In genomic region chr13:28545797-28546196, GRCm38 (mm10) we compare ENCODE assay signal across 15 mouse cellular contexts.
DNase-seq lines count a peak whose midpoint lies in the region; ATAC-seq and TF ChIP-seq lines count a peak whose summit lies in the region.
"Had no signal": no experiment of that assay in that cellular context is flagged by ENCODE, and none has a peak within 500 bp of the region (broad histone marks: within the 10 kb centered on the region; RNA-seq: fewer than 3 reads in every experiment).

No protein-coding gene starts in this region.

- no peak for DNase-seq in hindbrain, embryonic 11.5 days (ENCODE audit: low spot score)
- no peak for DNase-seq in hindbrain, embryonic 10.5 days (ENCODE audit: low spot score)
- no peak for DNase-seq in embryonic facial prominence, embryonic 10.5 days (ENCODE audit: low spot score)
- no peak for DNase-seq in hindbrain, postnatal 0 days (ENCODE audit: low spot score)
- no peak for DNase-seq in urinary bladder, postnatal 36 days (ENCODE audit: low spot score in 2 of 2)
- DNase-seq in cerebellum, postnatal 4 days (ENCODE audit: low spot score in 2 of 2): no peak
- DNase-seq: cerebellum, postnatal 14 days; heart, adult 11 months; heart, postnatal 4 days; liver, embryonic 13.5 days; right cerebral cortex, postnatal 4 days; thymus, adult 18-20 months had no signal

- H3K27ac ChIP-seq in hindbrain, embryonic 11.5 days (ENCODE audit: low read depth, low read length): no peak overlapping the region
- H3K27ac ChIP-seq in hindbrain, embryonic 10.5 days: no peak overlapping the region
- H3K27ac ChIP-seq in embryonic facial prominence, embryonic 10.5 days (replicated peaks): peak overlapping the region; percentile 83; the same call in 1 of the 2 replicates
- H3K27ac ChIP-seq in hindbrain, postnatal 0 days: peak overlapping the region; percentile 37; the same call in 1 of the 2 replicates
- H3K27ac ChIP-seq in midbrain, embryonic 13.5 days: peak overlapping the region; percentile 86; the same call in 1 of the 2 replicates
- H3K27ac ChIP-seq: liver, embryonic 13.5 days had no signal

- H3K4me1 ChIP-seq in hindbrain, embryonic 11.5 days (replicated peaks; ENCODE audit: control insufficient read depth, insufficient read depth, low read length): 0 out of 2 replicates have a peak, but pooled peaks cover 4% of the 10 kb centered on the region
- H3K4me1 ChIP-seq in hindbrain, embryonic 10.5 days (replicated peaks): peaks cover 29% of the 10 kb centered on the region
- H3K4me1 ChIP-seq in embryonic facial prominence, embryonic 10.5 days: peaks cover 35% of the 10 kb centered on the region
- peaks cover 10% of the 10 kb centered on the region; the same call in 1 of the 2 replicates for H3K4me1 ChIP-seq in hindbrain, postnatal 0 days (ENCODE audit: insufficient read depth, low read length)
- peaks cover 23% of the 10 kb centered on the region for H3K4me1 ChIP-seq in midbrain, embryonic 13.5 days (replicated peaks)

- H3K9me3 ChIP-seq in hindbrain, embryonic 11.5 days (ENCODE audit: control insufficient read depth, low read length): no peaks in the 10 kb centered on the region
- no peaks in the 10 kb centered on the region for H3K9me3 ChIP-seq in hindbrain, embryonic 10.5 days
- H3K9me3 ChIP-seq in embryonic facial prominence, embryonic 10.5 days: no peaks in the 10 kb centered on the region
- no peaks in the 10 kb centered on the region for H3K9me3 ChIP-seq in hindbrain, postnatal 0 days (ENCODE audit: low read length)
- peaks cover 2% of the 10 kb centered on the region; the same call in 1 of the 2 replicates for H3K9me3 ChIP-seq in midbrain, embryonic 13.5 days
- H3K9me3 ChIP-seq: liver, embryonic 13.5 days had no signal

- H3K4me2 ChIP-seq in hindbrain, embryonic 11.5 days (replicated peaks; ENCODE audit: low read depth, low read length): no peak overlapping the region
- H3K4me2 ChIP-seq in hindbrain, postnatal 0 days (ENCODE audit: low read depth, low read length): no peak overlapping the region
- H3K4me2 ChIP-seq in midbrain, embryonic 13.5 days (replicated peaks): no peak overlapping the region
- H3K4me2 ChIP-seq: liver, embryonic 13.5 days had no signal

- H3K36me3 ChIP-seq in hindbrain, embryonic 11.5 days (ENCODE audit: control insufficient read depth, insufficient read depth, low read length): no peaks in the 10 kb centered on the region
- 0 out of 2 replicates have a peak, but pooled peaks cover 6% of the 10 kb centered on the region for H3K36me3 ChIP-seq in hindbrain, embryonic 10.5 days
- peaks cover 10% of the 10 kb centered on the region; the same call in 1 of the 2 replicates for H3K36me3 ChIP-seq in embryonic facial prominence, embryonic 10.5 days (replicated peaks)
- H3K36me3 ChIP-seq in hindbrain, postnatal 0 days (ENCODE audit: insufficient read depth, low read length): no peaks in the 10 kb centered on the region
- H3K36me3 ChIP-seq in midbrain, embryonic 13.5 days: no peaks in the 10 kb centered on the region
- H3K36me3 ChIP-seq: liver, embryonic 13.5 days had no signal

- no peak for TF ChIP-seq CTCF in hindbrain, postnatal 0 days (IDR thresholded peaks at IDR 0.05; ENCODE audit: low read depth)

- peak; percentile 25; the same call in 1 of the 2 replicates for ATAC-seq in hindbrain, embryonic 11.5 days (ENCODE audit: low FRiP score)
- ATAC-seq in hindbrain, postnatal 0 days: peak; percentile 43; the same call in 1 of the 2 replicates
- peak; percentile 35 for ATAC-seq in midbrain, embryonic 13.5 days
- ATAC-seq in megakaryocyte-erythroid progenitor cell, adult 5-6 weeks (replicated peaks; ENCODE audit: low FRiP score, low TSS enrichment, poor library complexity, severe bottlenecking): no peak
- ATAC-seq: activated CD4-positive, CD25-positive, alpha-beta regulatory T cell, adult 4 months had no signal

- no peak overlapping the region for H3K4me3 ChIP-seq in hindbrain, embryonic 11.5 days (ENCODE audit: low read depth, low read length)
- no peak overlapping the region for H3K4me3 ChIP-seq in hindbrain, embryonic 10.5 days
- H3K4me3 ChIP-seq in embryonic facial prominence, embryonic 10.5 days: no peak overlapping the region
- H3K4me3 ChIP-seq in hindbrain, postnatal 0 days (ENCODE audit: low read length): no peak overlapping the region
- no peak overlapping the region for H3K4me3 ChIP-seq in midbrain, embryonic 13.5 days (replicated peaks)
- H3K4me3 ChIP-seq: liver, embryonic 13.5 days had no signal

- WGBS in hindbrain, embryonic 11.5 days: 83% methylated on average over 1 of the region's 1 CpGs
- 91% methylated on average over 1 of the region's 1 CpGs for WGBS in hindbrain, embryonic 10.5 days
- WGBS in embryonic facial prominence, embryonic 10.5 days: 86% methylated on average over 1 of the region's 1 CpGs
- WGBS in hindbrain, postnatal 0 days: 95% methylated on average over 1 of the region's 1 CpGs
- 96% methylated on average over 1 of the region's 1 CpGs for WGBS in midbrain, embryonic 13.5 days

- H3K27me3 ChIP-seq in hindbrain, embryonic 11.5 days (ENCODE audit: control insufficient read depth, insufficient read depth, low read length): no peaks in the 10 kb centered on the region
- no peaks in the 10 kb centered on the region for H3K27me3 ChIP-seq in hindbrain, embryonic 10.5 days (ENCODE audit: insufficient read depth, poor library complexity, severe bottlenecking)
- no peaks in the 10 kb centered on the region for H3K27me3 ChIP-seq in embryonic facial prominence, embryonic 10.5 days (replicated peaks; ENCODE audit: low read depth, poor library complexity, severe bottlenecking)
- H3K27me3 ChIP-seq in hindbrain, postnatal 0 days (ENCODE audit: insufficient read depth, low read length): no peaks in the 10 kb centered on the region
- no peaks in the 10 kb centered on the region for H3K27me3 ChIP-seq in midbrain, embryonic 13.5 days
- H3K27me3 ChIP-seq: liver, embryonic 13.5 days had no signal

- H3K9ac ChIP-seq in hindbrain, embryonic 11.5 days (ENCODE audit: low read depth, low read length): no peak overlapping the region
- H3K9ac ChIP-seq in hindbrain, postnatal 0 days (replicated peaks; ENCODE audit: low read length): no peak overlapping the region
- no peak overlapping the region for H3K9ac ChIP-seq in midbrain, embryonic 13.5 days (replicated peaks)
- H3K9ac ChIP-seq: liver, embryonic 13.5 days had no signal

Comparison
In these comparisons a context has a peak if more than half of its experiments do, and no peak if none do; other contexts are left out.
1. H3K27ac ChIP-seq: peak in embryonic facial prominence, embryonic 10.5 days (single experiment), hindbrain, postnatal 0 days (single experiment) and midbrain, embryonic 13.5 days (single experiment); none in hindbrain, embryonic 11.5 days (single experiment) and hindbrain, embryonic 10.5 days (single experiment).